Mouse (Mus musculus) WW6 (cell line): Measurements from ENCODE around the gene Rpusd1.
A peak's percentile ranks its signal among the peaks of the same experiment; 100 is the strongest.
"Not testable (repeated sequence)": the region's sequence is repeated elsewhere in the genome, so short reads cannot be mapped to it uniquely, and the experiment has no call there.

Source experiments
- DNase-seq: peaks from one replicate; pipeline ENCODE4 v3.0.0-alpha.2; 2013; ENCODE audit warnings: low read depth, low spot score

The Rpusd1 gene

GRCm38 (mm10) chr17:25735745-25736144 lies 8.3 kb downstream of the Rpusd1 start, which contains the start of gene Mslnl:
Gene Mslnl, plus strand, starts transcription at chr17:25736042.
- DNase-seq = no peak

GRCm38 (mm10) chr17:25738861-25739260 lies 11.4 kb downstream of the Rpusd1 start:
- DNase-seq = no peak

GRCm38 (mm10) chr17:25741471-25741870 lies 14.0 kb downstream of the Rpusd1 start:
- DNase-seq = not testable (repeated sequence)

- DNase-seq = no peak
Measured at GRCm38 (mm10) chr17:25743831-25744230, 16.4 kb downstream of the Rpusd1 start.

GRCm38 (mm10) chr17:25744311-25744710 lies 16.8 kb downstream of the Rpusd1 start:
- no peak for DNase-seq

- no peak for DNase-seq
Measured at GRCm38 (mm10) chr17:25748238-25748637, 20.8 kb downstream of the Rpusd1 start.

GRCm38 (mm10) chr17:25749314-25749713 lies 21.8 kb downstream of the Rpusd1 start:
- DNase-seq = no peak

GRCm38 (mm10) chr17:25751446-25751845 lies 24.0 kb downstream of the Rpusd1 start:
- no peak for DNase-seq

GRCm38 (mm10) chr17:25754241-25754640 lies 26.8 kb downstream of the Rpusd1 start, which contains the start of gene Msln:
Gene Msln, minus strand, starts transcription at chr17:25754378.
- DNase-seq = no peak

- no peak for DNase-seq
Measured at GRCm38 (mm10) chr17:25755086-25755485, 27.6 kb downstream of the Rpusd1 start.

GRCm38 (mm10) chr17:25755627-25756377 lies 28.3 kb downstream of the Rpusd1 start:
- DNase-seq = no peak

- peak; percentile 36 for DNase-seq
Measured at GRCm38 (mm10) chr17:25756378-25757242, 29.1 kb downstream of the Rpusd1 start.

- no peak for DNase-seq
Measured at GRCm38 (mm10) chr17:25757691-25758090, 30.2 kb downstream of the Rpusd1 start.

GRCm38 (mm10) chr17:25760148-25760547 lies 32.7 kb downstream of the Rpusd1 start:
- DNase-seq = no peak

GRCm38 (mm10) chr17:25761561-25761970 lies 34.1 kb downstream of the Rpusd1 start:
- no peak for DNase-seq

GRCm38 (mm10) chr17:25762591-25762990 lies 35.1 kb downstream of the Rpusd1 start:
- DNase-seq = no peak

GRCm38 (mm10) chr17:25765886-25766285 lies 38.4 kb downstream of the Rpusd1 start:
- no peak for DNase-seq

- DNase-seq = no peak
Measured at GRCm38 (mm10) chr17:25769331-25769730, 41.9 kb downstream of the Rpusd1 start.

GRCm38 (mm10) chr17:25773549-25774120 lies 46.2 kb downstream of the Rpusd1 start, which contains the start of gene Narfl:
Gene Narfl, plus strand, starts transcription at chr17:25773776.
- peak; percentile 92 for DNase-seq

GRCm38 (mm10) chr17:25775318-25776062 lies 48.0 kb downstream of the Rpusd1 start:
- DNase-seq = no peak

GRCm38 (mm10) chr17:25777948-25778347 lies 50.5 kb downstream of the Rpusd1 start:
- DNase-seq = no peak
